Mouse (Mus musculus): ENCODE measurements around the gene Sidt1.

DNA sequence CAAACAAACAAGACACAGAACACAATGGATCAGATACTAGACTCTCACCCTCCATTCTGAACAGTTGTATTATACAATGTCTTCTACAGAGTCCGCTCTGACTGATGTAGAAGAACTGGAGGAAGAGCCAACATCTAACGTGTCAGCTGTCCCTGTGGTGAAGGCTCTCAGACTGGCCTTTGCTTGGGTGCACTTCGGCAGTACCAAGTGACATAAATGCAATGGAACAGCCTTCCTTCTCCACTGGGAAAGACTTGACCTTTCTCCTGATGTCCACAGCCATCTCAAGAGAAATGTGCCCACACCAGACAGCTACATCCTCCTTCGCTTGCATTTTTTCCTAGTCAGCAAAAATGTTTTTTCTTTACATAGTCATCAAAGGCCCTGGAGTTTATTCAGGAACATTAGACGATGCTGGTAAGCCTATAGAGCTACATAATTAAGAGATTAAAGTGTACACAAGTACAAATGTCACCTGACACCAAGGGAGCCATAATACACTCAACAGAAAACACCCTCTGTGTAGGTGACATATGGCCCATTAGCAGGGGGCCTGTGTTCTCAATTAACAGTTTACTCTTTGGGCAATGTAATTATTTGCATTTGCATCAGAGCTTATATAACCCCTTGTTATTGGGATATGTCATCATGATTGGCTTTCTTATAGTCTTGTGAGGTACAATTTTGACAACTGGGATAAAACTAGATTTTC, 50.2 kb downstream of the Sidt1 start:
- TF ChIP-seq EP300 (IDR thresholded peaks at IDR 0.05; ENCODE audit: low read depth) (no peak), CTCF (IDR thresholded peaks at IDR 0.05; ENCODE audit: low read depth) (no peak)
